Mouse (Mus musculus): ENCODE results near the gene Arvcf.

Arvcf gene

GRCm38 (mm10) chr16:18388583-18389435 lies 40.8 kb downstream of the Arvcf start:
- no peak for DNase-seq (ENCODE audit: low read depth)

DNA sequence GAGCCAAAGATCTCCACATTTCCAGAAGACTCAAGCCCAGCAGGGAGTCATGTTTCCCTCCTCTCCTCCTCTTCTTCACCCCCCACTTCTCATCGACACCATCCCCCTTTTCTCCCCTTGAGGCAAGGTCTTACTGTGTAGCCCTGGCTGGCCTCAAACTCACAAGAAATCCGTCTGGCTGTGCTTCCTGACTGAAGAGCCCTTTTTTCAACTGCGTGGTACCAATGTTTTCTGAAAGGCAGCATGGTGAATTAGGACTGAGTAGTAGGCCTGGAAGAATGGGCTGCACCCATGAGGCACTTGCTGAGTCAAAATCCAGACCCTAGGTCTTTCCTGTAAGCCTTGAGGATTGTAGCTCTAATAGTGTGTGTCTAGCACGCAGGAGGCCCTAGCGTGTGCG lies 42.4 kb downstream of the Arvcf start:
- no peak for DNase-seq (ENCODE audit: low read depth)

GRCm38 (mm10) chr16:18391127-18391526 lies 43.1 kb downstream of the Arvcf start:
- DNase-seq (ENCODE audit: low read depth): no peak

GRCm38 (mm10) chr16:18391728-18392127 lies 43.7 kb downstream of the Arvcf start:
- DNase-seq (ENCODE audit: low read depth): no peak

DNA sequence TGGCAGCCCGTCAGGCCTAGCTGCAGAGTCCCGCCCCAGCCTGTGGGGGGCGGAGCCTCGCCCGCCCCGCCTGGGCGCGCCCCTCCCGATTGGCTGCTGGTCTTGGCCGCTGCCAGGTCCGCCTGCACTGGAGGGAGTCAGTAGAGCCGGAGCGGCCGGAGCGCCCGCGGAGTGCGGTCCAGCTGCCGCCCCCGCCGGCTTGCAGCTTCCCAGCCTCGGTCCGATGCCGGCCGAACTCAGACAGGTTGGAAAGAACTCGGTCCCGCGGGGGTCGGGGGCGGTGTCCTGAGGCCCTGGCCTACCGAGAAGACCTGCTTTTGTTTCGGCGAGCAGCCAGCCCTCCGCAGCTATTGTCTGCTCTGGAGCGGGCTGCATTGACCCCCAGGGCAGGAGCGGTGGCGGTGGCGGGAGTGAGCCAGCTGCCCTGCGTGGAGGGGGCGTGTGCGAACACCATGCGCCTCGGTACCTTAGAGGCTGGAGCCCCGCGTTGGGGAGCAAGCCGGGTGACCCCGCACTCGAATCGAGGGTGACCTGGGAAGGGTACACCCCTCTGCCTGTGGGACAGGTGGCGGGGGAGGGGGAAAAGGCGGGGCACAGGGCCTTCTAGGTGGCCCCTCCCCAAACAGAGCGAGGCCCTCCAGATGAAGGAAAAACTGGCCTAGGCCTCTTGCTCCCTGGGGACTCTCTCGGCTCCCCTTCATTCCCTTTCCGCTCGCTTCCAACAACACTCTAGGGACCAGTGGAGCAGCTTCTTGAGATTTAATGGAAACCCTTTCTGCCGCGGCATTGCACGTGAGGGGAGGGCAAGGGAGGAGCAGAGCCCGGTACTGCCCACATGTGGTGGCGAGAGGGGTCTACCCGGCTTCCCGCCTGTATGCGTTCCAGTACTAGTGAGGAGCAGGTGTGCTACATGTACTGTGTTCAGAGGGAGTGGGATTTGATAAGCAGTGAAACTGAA lies 44.8 kb downstream of the Arvcf start:
- DNase-seq (ENCODE audit: low read depth): peak; percentile 75

DNA sequence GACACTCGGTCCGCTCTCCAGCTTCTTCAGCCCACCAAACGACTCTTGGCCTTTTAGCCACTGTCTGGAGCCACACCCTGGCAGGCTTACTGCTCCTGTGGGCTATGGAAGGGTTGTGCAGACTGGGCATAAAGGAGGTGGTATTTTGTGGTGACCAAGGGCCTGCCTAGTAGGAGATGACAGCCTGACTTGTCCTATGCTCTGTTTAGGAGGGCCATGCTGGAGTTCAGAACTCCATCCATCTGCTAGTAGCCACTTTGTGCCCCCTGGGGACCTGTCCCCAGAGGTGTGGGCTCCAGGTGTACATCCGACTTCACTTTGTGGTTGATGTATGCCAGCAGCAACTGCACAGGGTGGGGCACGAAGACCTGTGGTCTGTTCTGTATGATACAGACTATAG lies 45.6 kb downstream of the Arvcf start:
- DNase-seq (ENCODE audit: low read depth): no peak

DNA sequence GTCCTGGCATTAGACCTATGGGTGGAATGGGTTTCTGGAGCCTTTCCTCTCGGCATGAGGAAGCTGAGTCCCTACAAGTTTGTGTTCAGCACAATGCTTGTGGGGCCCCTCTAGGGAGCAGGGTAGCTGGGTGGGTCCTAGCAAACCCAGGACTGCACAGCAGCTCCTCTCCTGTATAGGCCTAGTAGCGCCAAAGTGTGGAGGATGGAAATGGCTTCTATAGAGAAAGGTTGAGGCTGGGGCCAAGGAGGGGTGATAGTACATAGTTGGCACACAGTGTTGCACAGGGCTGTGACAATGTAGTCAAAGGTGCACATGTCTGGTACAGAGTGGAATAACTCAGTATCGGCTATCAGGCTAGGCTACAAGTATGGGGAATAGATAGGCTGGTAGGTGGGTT lies 46.1 kb downstream of the Arvcf start:
- DNase-seq (ENCODE audit: low read depth): no peak

DNA sequence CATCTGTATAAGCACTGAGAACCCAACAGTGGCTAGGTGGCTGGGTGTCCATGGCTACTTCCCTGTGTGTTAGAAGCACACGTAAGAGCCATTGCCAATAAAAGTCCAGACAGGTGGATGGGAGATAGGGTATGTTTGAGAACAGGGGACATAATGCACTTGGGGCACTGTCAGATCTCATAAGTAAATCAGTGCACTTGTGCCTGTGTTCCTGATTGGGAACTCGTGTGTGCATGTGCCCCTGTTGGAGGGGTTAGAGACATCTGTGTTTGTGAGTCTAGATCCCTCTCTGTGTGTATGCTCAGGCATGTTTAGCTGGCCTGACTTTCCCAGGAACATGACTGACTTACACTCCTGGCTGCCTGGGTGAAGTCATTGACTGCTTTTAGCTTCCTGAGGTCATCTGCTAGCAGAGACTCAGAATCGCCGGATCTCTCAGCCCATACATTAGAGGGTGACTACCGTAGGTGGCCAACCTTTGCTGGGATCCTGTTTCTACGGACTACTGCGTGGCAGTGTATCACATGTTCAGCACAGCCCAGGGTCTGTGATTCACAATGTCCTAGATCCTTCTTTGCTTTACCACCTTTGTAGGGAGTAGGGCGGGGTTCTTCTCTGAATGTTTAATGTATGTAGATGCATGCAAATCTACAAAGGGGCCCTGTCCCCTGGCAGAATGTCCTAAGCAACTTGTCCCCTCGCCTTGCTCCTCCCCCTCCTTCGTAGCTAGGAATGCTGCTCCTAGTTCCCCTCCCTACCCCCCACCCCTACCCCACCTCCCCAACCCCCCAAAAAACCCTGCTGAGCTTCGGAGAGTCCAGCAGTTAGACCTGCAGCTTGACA lies 47.0 kb downstream of the Arvcf start:
- no peak for DNase-seq (ENCODE audit: low read depth)

DNA sequence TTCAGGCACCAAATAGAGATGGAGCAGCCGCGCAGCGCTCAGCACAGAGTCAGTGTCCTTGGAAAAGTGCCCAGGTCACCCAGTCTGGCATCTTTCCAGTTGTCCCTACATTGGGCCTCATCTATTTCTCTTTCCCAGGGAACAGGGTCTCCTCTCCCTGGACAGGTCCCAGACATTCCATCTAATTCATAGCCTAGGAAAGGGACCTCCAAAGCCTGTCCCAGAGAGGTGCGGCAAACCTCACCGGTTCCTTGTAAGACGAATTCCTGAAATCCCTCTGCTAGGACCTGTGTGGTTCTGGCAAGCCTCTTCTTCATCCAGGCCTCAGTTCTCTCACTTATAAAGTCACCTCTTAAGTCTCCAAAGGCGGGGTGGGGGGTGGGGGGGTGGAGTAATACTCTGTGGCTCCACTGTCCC lies 47.6 kb downstream of the Arvcf start:
- no peak for DNase-seq (ENCODE audit: low read depth)

DNA sequence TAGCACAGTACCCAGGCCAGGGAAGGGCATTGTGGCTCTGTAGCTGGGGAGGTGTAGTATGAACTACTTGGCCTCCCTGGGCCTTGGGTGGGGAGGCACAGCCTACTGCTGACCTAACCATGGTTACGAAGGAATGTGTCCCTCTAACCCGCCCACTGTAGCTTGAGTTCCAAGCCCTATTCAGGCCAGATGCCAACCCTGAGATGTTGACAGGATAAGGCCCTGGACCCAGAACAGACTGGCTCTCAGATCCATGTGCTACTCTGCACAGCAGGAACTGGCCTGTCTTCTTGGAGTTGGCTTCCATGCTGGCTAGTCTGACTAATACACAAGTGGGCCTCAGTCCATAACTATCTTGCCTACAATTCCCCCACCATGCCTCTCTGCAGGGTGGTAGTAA lies 48.2 kb downstream of the Arvcf start:
- peak; percentile 96 for DNase-seq (ENCODE audit: low read depth)

- DNase-seq (ENCODE audit: low read depth): no peak
These were observed 49.0 kb downstream of the Arvcf start for GRCm38 (mm10) chr16:18396791-18397621.

DNA sequence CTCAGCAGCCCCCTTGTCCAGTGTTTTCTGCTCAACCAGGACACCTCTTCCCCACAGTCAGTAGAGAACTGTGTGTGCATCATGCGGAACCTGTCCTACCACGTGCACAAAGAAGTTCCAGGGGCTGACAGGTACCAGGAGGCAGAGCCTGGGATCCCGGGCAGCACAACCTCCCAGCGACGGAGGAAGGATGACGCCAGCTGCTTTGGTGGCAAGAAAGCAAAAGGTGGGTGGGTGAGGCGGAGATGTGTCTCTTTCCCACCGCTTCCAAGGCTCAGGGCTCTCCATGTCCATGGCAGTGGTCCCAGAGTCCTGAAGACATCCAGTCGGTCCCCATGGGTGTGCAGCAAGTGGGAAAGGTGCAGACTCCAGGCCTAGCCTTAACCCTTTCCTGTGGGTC lies 52.0 kb downstream of the Arvcf start:
- DNase-seq (ENCODE audit: low read depth): no peak

DNA sequence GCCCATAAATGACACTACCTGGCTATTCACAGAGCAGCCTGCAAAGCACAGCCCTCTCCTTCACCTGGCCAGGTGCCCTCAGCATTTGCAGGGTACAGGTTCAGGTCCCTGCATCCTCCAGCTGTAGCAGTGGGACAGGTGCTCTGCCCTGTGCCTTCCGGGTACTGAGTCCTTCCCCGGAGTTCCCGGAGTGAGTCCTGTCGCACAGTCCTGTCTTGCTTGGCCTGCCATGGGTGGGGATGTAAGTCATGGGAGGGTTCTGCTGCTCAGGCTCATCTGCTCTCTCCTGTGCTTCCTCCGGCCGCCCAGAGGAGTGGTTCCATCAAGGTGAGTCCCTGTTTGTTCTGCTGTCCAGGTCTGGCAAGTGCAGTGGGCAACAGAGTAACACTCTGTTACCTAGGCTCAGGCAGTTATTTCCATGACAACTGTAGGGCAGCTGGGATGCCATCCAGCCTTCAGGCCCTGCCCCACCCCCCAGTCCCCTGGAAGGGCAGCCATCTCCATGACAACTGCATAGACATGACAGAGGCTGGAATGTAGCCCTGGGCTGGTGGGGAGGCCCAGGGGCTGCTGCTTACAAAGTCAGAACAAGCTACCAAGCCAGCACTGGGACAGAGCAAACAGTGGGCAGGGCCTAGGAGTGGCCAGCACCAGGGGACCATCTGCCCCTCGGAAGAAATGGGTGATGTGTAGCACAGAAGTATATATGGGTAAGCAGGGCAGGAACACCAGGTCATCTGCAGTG lies 52.7 kb downstream of the Arvcf start:
- no peak for DNase-seq (ENCODE audit: low read depth)

GRCm38 (mm10) chr16:18403285-18403684 lies 55.3 kb downstream of the Arvcf start:
- no peak for DNase-seq (ENCODE audit: low read depth)

DNA sequence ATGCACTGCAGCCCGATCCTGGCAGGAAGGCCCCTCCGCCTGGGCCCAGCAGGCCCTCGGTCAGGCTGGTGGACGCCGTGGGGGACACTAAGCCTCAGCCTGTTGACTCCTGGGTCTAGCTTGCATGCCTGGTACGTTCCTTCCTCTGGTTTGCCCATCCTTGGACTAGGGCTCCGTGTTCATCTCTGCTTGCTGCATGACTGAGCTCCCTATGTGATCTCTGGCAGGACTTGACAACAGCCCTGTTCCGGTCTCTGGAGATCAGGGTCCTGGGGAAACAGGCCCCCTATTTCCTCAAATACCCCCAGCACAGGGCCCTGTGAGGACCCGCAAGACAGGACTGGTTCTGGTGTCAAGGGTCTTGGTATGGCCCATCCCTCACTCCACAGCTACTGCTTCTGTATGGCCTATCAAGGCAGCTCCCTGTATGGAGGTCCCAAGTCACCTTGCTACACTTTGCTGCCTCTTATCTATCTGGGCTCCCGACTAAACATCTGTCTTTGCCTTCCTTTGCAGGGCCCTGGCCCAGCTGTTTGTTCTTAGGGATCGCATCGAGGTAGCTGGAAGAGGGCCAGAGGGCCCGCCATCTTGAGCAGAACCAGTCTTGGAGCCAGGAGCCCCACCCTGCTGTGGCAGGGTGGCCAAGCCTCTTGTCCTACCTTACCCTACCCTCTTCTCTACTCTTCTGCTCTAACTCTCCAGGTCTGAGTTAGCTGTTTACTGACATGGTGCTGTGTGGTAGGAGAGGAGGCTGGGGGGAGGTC lies 57.3 kb downstream of the Arvcf start:
- DNase-seq (ENCODE audit: low read depth): no peak

GRCm38 (mm10) chr16:18405876-18406275 lies 57.9 kb downstream of the Arvcf start:
- DNase-seq (ENCODE audit: low read depth): no peak

- DNase-seq (ENCODE audit: low read depth): peak; percentile 68
These were observed 58.3 kb downstream of the Arvcf start for GRCm38 (mm10) chr16:18406293-18406692.

DNA sequence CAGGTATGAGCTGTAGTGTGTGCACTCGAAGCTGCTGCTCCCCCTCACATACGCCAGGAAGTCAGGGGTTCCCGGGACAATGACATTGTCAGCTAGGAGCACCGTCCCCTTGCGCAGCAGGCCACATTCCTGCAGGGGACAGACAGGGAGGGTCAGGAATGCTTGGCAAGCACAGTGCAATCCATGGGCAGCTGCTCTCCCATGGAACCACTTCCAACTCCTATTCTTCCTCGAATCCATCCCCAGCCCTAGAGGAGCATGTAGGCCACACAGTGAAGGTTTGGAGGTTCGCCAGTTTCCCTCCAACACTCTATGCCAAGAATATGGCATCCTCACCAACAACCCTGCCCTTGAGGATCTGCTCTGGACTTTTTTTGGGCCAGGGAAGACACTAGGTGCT lies 59.9 kb downstream of the Arvcf start:
- no peak for DNase-seq (ENCODE audit: low read depth)

- DNase-seq (ENCODE audit: low read depth): no peak
These were observed 61.8 kb downstream of the Arvcf start for GRCm38 (mm10) chr16:18409776-18410175.

GRCm38 (mm10) chr16:18410418-18410817 lies 62.4 kb downstream of the Arvcf start:
- DNase-seq (ENCODE audit: low read depth): no peak

All from fibroblast of lung, adult 2 months (primary cell).